Mouse (Mus musculus) myocyte (in vitro differentiated cells): ENCODE results near the gene Kitl. TPM values are rescaled to one million over a fixed set of nuclear protein-coding genes. Genes with fewer than 3 reads are reported as not detected.

Experiments used
- H3K27me3 ChIP-seq: one replicate; pipeline ENCODE4 v1.6.1; 2011; ENCODE audit not compliant: control insufficient read depth, insufficient read depth, insufficient read length
- H3K36me3 ChIP-seq: one replicate; pipeline ENCODE4 v1.6.1; 2011; ENCODE audit not compliant: control insufficient read depth, insufficient read depth
- H3K4me2 ChIP-seq: one replicate; pipeline ENCODE4 v1.6.1; 2011; ENCODE audit warnings: low read depth, control low read depth
- H3K4me3 ChIP-seq: one replicate; pipeline ENCODE4 v1.5.1; 2011; ENCODE audit warnings: mild to moderate bottlenecking, control low read depth, moderate library complexity
- H3K79me2 ChIP-seq: one replicate; pipeline ENCODE4 v1.6.1; 2011; ENCODE audit not compliant: control insufficient read depth, insufficient read depth
- H3ac ChIP-seq: one replicate; pipeline ENCODE4 v1.6.1; 2011; ENCODE audit not compliant: control insufficient read depth, insufficient read length
- CEBPB ChIP-seq: IDR thresholded peaks from 2 replicates; pipeline ENCODE4 v1.6.1; 2011; ENCODE audit warnings: mild to moderate bottlenecking, moderate library complexity; ENCODE audit not compliant: poor library complexity, insufficient read depth, severe bottlenecking
- E2F4 ChIP-seq: IDR thresholded peaks from one replicate; pipeline ENCODE4 v1.6.1; 2011; ENCODE audit warnings: mild to moderate bottlenecking, control low read depth, moderate library complexity; ENCODE audit not compliant: insufficient read depth
- MAX ChIP-seq: IDR thresholded peaks from one replicate; pipeline ENCODE4 v1.6.1; 2011; ENCODE audit warnings: low read depth, mild to moderate bottlenecking, control low read depth
- MYOD1 ChIP-seq, 3 experiments: IDR thresholded peaks; one replicate each; pipeline ENCODE4 v1.6.1; 2011; ENCODE audit warnings: control low read depth in 2 of 3, low read depth in 2 of 3, mild to moderate bottlenecking in 2 of 3, moderate library complexity in 1 of 3; ENCODE audit not compliant: insufficient read length in 2 of 3, control insufficient read depth in 1 of 3
- MYOG ChIP-seq, 3 experiments: IDR thresholded peaks; one replicate each; pipeline ENCODE4 v1.6.1; 2011; ENCODE audit warnings: control low read depth in 2 of 3, low read depth in 2 of 3, mild to moderate bottlenecking in 2 of 3; ENCODE audit not compliant: insufficient read length in 2 of 3, control insufficient read depth in 1 of 3, insufficient read depth in 1 of 3
- POLR2A ChIP-seq: IDR thresholded peaks from one replicate; pipeline ENCODE4 v1.6.1; 2011; ENCODE audit warnings: low read depth, mild to moderate bottlenecking, control low read depth, moderate library complexity; ENCODE audit not compliant: insufficient read length
- POLR2AphosphoS2 ChIP-seq: IDR thresholded peaks from one replicate; pipeline ENCODE4 v1.6.1; 2011; ENCODE audit warnings: low read depth, control low read depth; ENCODE audit not compliant: insufficient read length
- REST ChIP-seq: IDR thresholded peaks from one replicate; pipeline ENCODE4 v1.6.1; 2011; ENCODE audit warnings: mild to moderate bottlenecking, control low read depth, moderate library complexity; ENCODE audit not compliant: insufficient read depth, insufficient read length
- SRF ChIP-seq: IDR thresholded peaks from one replicate; pipeline ENCODE4 v1.6.1; 2011; ENCODE audit warnings: low read depth; ENCODE audit not compliant: control insufficient read depth, insufficient read length
- TCF12 ChIP-seq: IDR thresholded peaks from one replicate; pipeline ENCODE4 v1.6.1; 2011; ENCODE audit warnings: mild to moderate bottlenecking, control low read depth; ENCODE audit not compliant: poor library complexity, insufficient read depth, severe bottlenecking
- TCF3 ChIP-seq: IDR thresholded peaks from one replicate; pipeline ENCODE4 v1.6.1; 2011; ENCODE audit warnings: low read depth, control low read depth; ENCODE audit not compliant: insufficient read length
- USF1 ChIP-seq: IDR thresholded peaks from one replicate; pipeline ENCODE4 v1.6.1; 2011; ENCODE audit warnings: low read depth, mild to moderate bottlenecking, control low read depth, moderate library complexity
- polyA plus RNA-seq: library from polyadenylated mRNA; unstranded; fragments of >200 nt; fragmentation: generic; extraction: Trizol; gene quantifications from one replicate; pipeline ENCODE4 v1.2.1, GENCODE M21; 2012; ENCODE audit warnings: missing spikeins

Gene Kitl
- polyA plus RNA-seq, 1 experiment, result 1.6 TPM

GRCm38 (mm10) chr10:100018493-100018892, 3.1 kb downstream of the Kitl start:
- H3K4me2 ChIP-seq, result no peak overlapping the region
- TF ChIP-seq POLR2AphosphoS2 (no peak), MAX (no peak), REST (no peak), CEBPB (no peak), MYOG (IDR thresholded peaks at IDR 0.05; ENCODE audit: control insufficient read depth in 1 of 3, insufficient read depth in 1 of 3, insufficient read length in 2 of 3, low read depth in 2 of 3) (no peak), USF1 (no peak), MYOD1 (IDR thresholded peaks at IDR 0.05; ENCODE audit: control insufficient read depth in 1 of 3, insufficient read length in 2 of 3, low read depth in 2 of 3) (no peak), TCF3 (no peak), POLR2A (no peak)
- H3K36me3 ChIP-seq, result no peaks in the 10 kb centered on the region
- H3ac ChIP-seq, result no peak overlapping the region
- H3K27me3 ChIP-seq, result no peaks in the 10 kb centered on the region
- no peak overlapping the region for H3K4me3 ChIP-seq
- no peaks in the 10 kb centered on the region for H3K79me2 ChIP-seq

DNA sequence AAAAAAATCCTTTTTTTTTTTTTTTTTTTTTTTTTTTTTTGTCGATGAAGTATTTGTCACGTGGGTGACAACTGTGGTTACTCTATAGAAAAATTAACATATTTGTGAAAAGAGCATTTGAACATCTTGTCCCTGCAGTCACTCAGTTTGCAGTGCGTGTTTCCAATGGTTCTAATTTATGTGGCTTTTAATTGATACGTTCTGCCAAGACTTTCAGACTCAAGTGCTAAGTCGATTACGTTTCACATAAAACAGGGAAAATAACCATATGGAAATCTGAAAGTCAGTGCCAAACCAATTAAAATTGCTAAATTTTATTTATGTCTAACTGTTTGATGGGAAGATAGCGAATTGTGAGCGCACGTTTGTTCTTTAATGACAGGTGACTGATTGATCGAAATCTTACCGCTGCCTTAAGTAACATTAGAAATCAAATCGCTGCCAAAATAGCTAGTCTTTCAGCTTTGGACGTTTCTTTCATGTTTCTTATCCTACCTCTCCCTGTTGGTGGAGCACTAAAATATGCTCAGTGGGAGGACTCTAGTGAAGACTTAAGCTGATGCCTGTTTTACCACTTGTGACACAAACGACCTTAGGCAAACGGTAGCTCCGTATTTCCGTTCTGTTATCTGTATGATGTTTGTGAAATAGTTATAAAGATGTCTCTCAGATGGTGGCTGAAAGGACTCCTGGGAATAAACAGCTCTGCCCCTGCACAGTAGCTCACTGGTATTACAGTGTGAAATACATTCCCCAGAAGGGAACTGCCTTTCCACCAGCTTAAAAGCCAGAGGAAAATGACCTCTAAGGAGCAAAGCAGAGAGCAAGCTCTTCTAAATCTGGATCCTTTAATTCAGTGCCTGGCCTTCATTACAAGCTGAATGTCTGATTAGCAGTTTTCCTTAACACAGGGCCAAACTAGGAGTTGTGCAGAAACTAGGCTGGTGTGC, 4.1 kb downstream of the Kitl start:
- Histone ChIP-seq H3K4me3 (no peak overlapping the region), H3K79me2 (no peaks in the 10 kb centered on the region), H3K36me3 (no peaks in the 10 kb centered on the region), H3K4me2 (no peak overlapping the region), H3K27me3 (no peaks in the 10 kb centered on the region), H3ac (no peak overlapping the region)
- no peak for TF ChIP-seq MYOD1 (IDR thresholded peaks at IDR 0.05; ENCODE audit: control insufficient read depth in 1 of 3, insufficient read length in 2 of 3, low read depth in 2 of 3)
- TF ChIP-seq TCF12, result no peak
- TF ChIP-seq E2F4, result no peak
- TF ChIP-seq MYOG (IDR thresholded peaks at IDR 0.05; ENCODE audit: control insufficient read depth in 1 of 3, insufficient read depth in 1 of 3, insufficient read length in 2 of 3, low read depth in 2 of 3), result no peak
- TF ChIP-seq TCF3, result no peak
- TF ChIP-seq REST, result no peak
- no peak for TF ChIP-seq USF1
- TF ChIP-seq MAX, result no peak
- TF ChIP-seq POLR2AphosphoS2, result no peak
- no peak for TF ChIP-seq SRF
- no peak for TF ChIP-seq POLR2A
- no peak for TF ChIP-seq CEBPB

DNA sequence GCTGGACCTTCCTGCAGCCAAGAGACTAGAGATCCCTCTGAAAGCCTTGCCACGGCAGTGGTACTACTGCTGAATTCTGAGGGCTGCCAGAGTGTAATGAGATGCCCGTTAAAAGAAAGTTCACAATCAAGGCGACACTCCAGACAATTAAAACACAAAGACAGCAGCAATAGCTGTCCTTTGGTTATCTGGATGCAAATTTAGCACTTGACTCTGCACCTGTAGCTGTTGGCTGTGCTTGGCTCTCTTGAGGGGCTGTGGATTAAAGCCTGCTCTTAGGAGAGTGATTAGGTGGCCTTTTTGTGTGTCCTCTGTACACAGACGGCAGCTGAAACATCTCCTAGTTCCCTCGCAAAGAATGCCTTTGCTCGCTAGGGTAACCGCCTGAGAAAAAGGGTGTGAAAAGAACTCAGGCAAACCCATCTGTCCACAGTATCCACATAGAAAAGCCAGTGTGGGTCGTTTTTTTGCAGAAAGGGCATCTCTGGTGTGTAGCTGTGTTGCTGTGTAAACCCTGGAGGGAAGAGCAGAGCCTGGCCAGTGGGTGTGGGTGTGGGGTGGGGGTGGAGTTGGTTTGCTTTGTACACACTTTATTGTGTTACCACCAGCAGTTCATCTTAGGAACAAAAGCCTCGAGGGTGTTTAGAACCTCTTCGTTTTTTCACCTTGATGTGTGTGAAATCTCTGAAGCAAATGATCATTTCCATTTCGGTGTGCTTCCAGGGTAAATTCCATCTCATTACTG, 6.8 kb downstream of the Kitl start:
- no peak overlapping the region for H3ac ChIP-seq
- TF ChIP-seq MYOG (IDR thresholded peaks at IDR 0.05; ENCODE audit: control insufficient read depth in 1 of 3, insufficient read depth in 1 of 3, insufficient read length in 2 of 3, low read depth in 2 of 3) (no peak), MAX (no peak), E2F4 (no peak), POLR2A (no peak), CEBPB (no peak), SRF (no peak), TCF3 (no peak), MYOD1 (IDR thresholded peaks at IDR 0.05; ENCODE audit: control insufficient read depth in 1 of 3, insufficient read length in 2 of 3, low read depth in 2 of 3) (no peak), TCF12 (no peak), USF1 (no peak), REST (no peak), POLR2AphosphoS2 (no peak)
- no peaks in the 10 kb centered on the region for H3K36me3 ChIP-seq
- H3K27me3 ChIP-seq, result no peaks in the 10 kb centered on the region
- no peaks in the 10 kb centered on the region for H3K79me2 ChIP-seq
- H3K4me2 ChIP-seq, result no peak overlapping the region
- H3K4me3 ChIP-seq, result no peak overlapping the region

- TF ChIP-seq USF1 (no peak), MAX (no peak), SRF (no peak)
- H3ac ChIP-seq, result no peak overlapping the region
- no peak overlapping the region for H3K4me2 ChIP-seq
- no peaks in the 10 kb centered on the region for H3K36me3 ChIP-seq
- no peaks in the 10 kb centered on the region for H3K27me3 ChIP-seq
- H3K79me2 ChIP-seq, result no peaks in the 10 kb centered on the region
- no peak overlapping the region for H3K4me3 ChIP-seq
Observed at GRCm38 (mm10) chr10:100022835-100023093, 7.3 kb downstream of the Kitl start.

DNA sequence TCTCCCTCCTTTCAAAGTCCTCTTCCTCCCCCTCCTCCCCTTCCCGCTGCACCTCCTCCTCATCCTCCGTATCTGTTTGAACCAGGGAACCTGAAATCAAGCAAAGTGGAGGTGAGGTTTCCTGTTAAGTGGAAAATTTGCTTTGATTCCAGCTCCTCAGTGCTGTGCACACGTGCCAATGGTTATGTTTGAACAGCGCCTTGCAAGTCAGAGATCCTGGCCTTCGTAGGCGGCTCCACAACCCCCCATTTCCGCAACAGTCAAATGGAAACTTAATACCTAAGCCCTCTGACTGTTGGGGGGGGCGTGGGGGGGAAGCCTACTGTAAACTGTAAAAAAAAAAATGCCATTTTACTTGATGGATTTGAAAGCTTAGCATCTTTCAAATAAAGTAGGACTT, 10.2 kb downstream of the Kitl start:
- TF ChIP-seq MYOG (IDR thresholded peaks at IDR 0.05; ENCODE audit: control insufficient read depth in 1 of 3, insufficient read depth in 1 of 3, insufficient read length in 2 of 3, low read depth in 2 of 3) (no peak), MYOD1 (IDR thresholded peaks at IDR 0.05; ENCODE audit: control insufficient read depth in 1 of 3, insufficient read length in 2 of 3, low read depth in 2 of 3) (no peak)
- H3K27me3 ChIP-seq, result no peaks in the 10 kb centered on the region
- H3ac ChIP-seq, result no peak overlapping the region
- no peaks in the 10 kb centered on the region for H3K79me2 ChIP-seq
- no peak overlapping the region for H3K4me2 ChIP-seq
- H3K36me3 ChIP-seq, result no peaks in the 10 kb centered on the region
- no peak overlapping the region for H3K4me3 ChIP-seq
